Mouse (Mus musculus): ENCODE measurements around the gene Dixdc1. TPM values are rescaled to one million over a fixed set of nuclear protein-coding genes. Genes with fewer than 3 reads are reported as not detected.

Gene Dixdc1
- total and polyA plus RNA-seq, 3 experiments, result 0.07 TPM; not detected in 2

DNA sequence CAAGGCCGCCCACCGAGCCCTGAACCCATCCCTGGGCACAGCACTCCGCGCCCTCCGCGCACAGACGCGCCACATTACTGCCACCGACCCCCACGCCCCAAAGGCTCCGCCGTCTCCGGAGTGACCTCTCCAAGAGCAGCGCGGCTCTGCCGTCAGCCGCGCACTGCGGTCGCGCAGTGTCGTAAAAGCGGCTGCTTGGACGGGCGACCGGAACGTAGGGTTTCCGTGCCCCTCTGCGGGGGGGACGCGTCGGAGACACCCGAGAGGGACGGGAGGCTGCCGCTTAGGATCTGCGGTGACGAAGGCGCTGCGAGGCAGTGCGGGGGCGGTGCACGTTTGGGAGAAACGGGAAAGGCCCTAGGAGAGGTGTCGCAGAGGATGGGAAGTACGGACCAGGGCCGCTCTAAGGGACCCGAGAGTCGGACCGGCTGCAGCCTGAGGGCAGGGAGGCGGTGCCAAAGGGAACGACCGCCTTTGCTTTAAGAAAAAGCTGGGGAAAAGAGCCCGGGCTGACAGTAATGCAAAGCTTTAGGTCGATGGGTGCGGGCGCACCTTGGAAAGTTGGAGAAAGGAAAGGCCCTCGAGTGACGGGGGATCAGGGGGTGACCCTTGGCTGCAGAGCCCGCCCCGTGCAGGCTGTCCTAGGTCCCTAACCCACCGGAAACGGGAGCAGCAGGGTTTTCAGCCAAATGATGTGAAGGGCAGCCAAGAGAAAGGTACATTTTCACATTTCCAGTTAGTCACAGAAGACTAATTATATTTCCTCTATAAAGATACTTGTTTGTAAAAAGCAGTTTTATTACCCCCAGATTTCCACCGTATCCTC is 79.7 kb downstream of the Dixdc1 start, which contains the start of gene Dlat (continued):
- TF ChIP-seq ELF1 (IDR thresholded peaks at IDR 0.05; ENCODE audit: low read depth, low read length) (peak; percentile 63), TCF12 (IDR thresholded peaks at IDR 0.05; ENCODE audit: low read depth, low read length) (peak; percentile 76), CHD2 (IDR thresholded peaks at IDR 0.05; ENCODE audit: low read length) (no peak)

DNA sequence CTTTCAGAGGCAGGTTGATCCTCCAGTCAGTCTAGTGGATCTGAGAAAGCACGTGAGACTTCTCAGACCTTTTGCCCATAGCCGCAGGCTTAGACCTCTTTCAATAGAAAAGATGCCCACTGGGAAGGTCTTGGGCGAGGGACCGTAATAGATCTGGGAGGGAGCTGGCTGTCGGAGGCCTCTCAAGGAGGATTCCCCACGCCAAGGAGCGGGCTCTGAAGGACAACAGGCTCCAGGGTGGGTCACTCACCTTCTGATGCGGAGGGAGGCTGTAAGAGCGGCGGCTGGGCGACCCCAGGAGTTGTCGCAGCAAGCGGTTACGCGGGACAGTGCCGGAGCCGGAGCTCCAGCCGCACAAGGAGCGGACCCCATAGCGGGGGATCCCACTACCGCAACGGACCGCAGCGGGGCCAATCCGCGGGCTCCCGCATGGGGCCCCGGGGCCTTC is 80.4 kb downstream of the Dixdc1 start:
- peak overlapping the region; percentile 59 for H3K27ac ChIP-seq (ENCODE audit: control insufficient read depth, low read depth, low read length)
- peak; percentile 56 for DNase-seq (ENCODE audit: low read depth, low spot score)
- H3K27me3 ChIP-seq (ENCODE audit: control insufficient read depth in 1 of 2, insufficient read depth in 2 of 2, low read length in 2 of 2), result no peaks in the 10 kb centered on the region
- no peaks in the 10 kb centered on the region for H3K9me3 ChIP-seq (replicated peaks; ENCODE audit: insufficient read depth, low read length)
- H3K9ac ChIP-seq (ENCODE audit: control insufficient read depth, low read depth, low read length, poor library complexity, severe bottlenecking), result peak overlapping the region; percentile 89
- TF ChIP-seq ZMIZ1 (IDR thresholded peaks at IDR 0.05; ENCODE audit: low read depth, low read length) (no peak), CHD1 (IDR thresholded peaks at IDR 0.05; ENCODE audit: low read depth, low read length) (0 out of 2 replicates have a peak, but pooled peaks have one; percentile 13)
- peaks cover 11 to 19% of the 10 kb centered on the region in 2 experiments for H3K36me3 ChIP-seq (ENCODE audit: control insufficient read depth in 1 of 2, insufficient read depth in 2 of 2, low read length in 2 of 2)
- H3K79me2 ChIP-seq (ENCODE audit: control insufficient read depth, insufficient read depth, low read length, poor library complexity), result peaks cover 20% of the 10 kb centered on the region
- H3K4me3 ChIP-seq (ENCODE audit: control insufficient read depth in 1 of 2, insufficient read depth in 1 of 2, low read depth in 2 of 2, low read length in 2 of 2), result peak overlapping the region; percentile 94 to 98
- peaks cover 1 to 7% of the 10 kb centered on the region in 2 experiments; a peak in 2 of 4 replicates for H3K4me1 ChIP-seq (ENCODE audit: control insufficient read depth in 1 of 2, insufficient read depth in 2 of 2, low read length in 2 of 2)

- Histone ChIP-seq H3K79me2 (ENCODE audit: control insufficient read depth, insufficient read depth, low read length, poor library complexity) (peaks cover 20% of the 10 kb centered on the region), H3K27ac (ENCODE audit: control insufficient read depth, low read depth, low read length) (peak overlapping the region; percentile 59), H3K4me1 (ENCODE audit: control insufficient read depth in 1 of 2, insufficient read depth in 2 of 2, low read length in 2 of 2) (peaks cover 1 to 7% of the 10 kb centered on the region in 2 experiments; a peak in 2 of 4 replicates), H3K36me3 (ENCODE audit: control insufficient read depth in 1 of 2, insufficient read depth in 2 of 2, low read length in 2 of 2) (peaks cover 11 to 19% of the 10 kb centered on the region in 2 experiments), H3K9ac (ENCODE audit: control insufficient read depth, low read depth, low read length, poor library complexity, severe bottlenecking) (peak overlapping the region; percentile 89), H3K9me3 (replicated peaks; ENCODE audit: insufficient read depth, low read length) (no peaks in the 10 kb centered on the region), H3K4me3 (ENCODE audit: control insufficient read depth in 1 of 2, insufficient read depth in 1 of 2, low read depth in 2 of 2, low read length in 2 of 2) (peak overlapping the region; percentile 94 to 98), H3K27me3 (ENCODE audit: control insufficient read depth in 1 of 2, insufficient read depth in 2 of 2, low read length in 2 of 2) (no peaks in the 10 kb centered on the region)
- DNase-seq (ENCODE audit: low read depth, low spot score), result peak; percentile 85
- 0 out of 2 replicates have a peak, but pooled peaks have one; percentile 23 for TF ChIP-seq MAFK (IDR thresholded peaks at IDR 0.05; ENCODE audit: borderline replicate concordance, low read depth, low read length)
- no peak for TF ChIP-seq MAZ (IDR thresholded peaks at IDR 0.05; ENCODE audit: low read depth, low read length)
- no peak for TF ChIP-seq NRF1 (IDR thresholded peaks at IDR 0.05; ENCODE audit: insufficient read depth, low read depth, low read length, poor library complexity, severe bottlenecking)
- no peak for TF ChIP-seq CHD2 (IDR thresholded peaks at IDR 0.05; ENCODE audit: low read length)
- no peak for TF ChIP-seq USF2 (IDR thresholded peaks at IDR 0.05; ENCODE audit: borderline replicate concordance in 1 of 2, insufficient read depth in 1 of 2, low read depth in 1 of 2, low read length in 2 of 2)
- no peak for TF ChIP-seq RAD21 (IDR thresholded peaks at IDR 0.05; ENCODE audit: low read depth, low read length)
- no peak for TF ChIP-seq USF1 (IDR thresholded peaks at IDR 0.05; ENCODE audit: low read depth, low read length)
- 0 out of 2 replicates have a peak, but pooled peaks have one; percentile 45 for TF ChIP-seq TBP (IDR thresholded peaks at IDR 0.05; ENCODE audit: low read depth, low read length)
- TF ChIP-seq ZC3H11A (IDR thresholded peaks at IDR 0.05; ENCODE audit: low read depth, low read length), result no peak
- no peak for TF ChIP-seq UBTF (IDR thresholded peaks at IDR 0.05; ENCODE audit: borderline replicate concordance, insufficient read depth, low read depth, low read length)
- no peak for TF ChIP-seq NELFE (IDR thresholded peaks at IDR 0.05; ENCODE audit: low read depth, low read length)
- TF ChIP-seq ZKSCAN1 (IDR thresholded peaks at IDR 0.05; ENCODE audit: low read depth, low read length), result no peak
- no peak for TF ChIP-seq E2F4 (IDR thresholded peaks at IDR 0.05; ENCODE audit: borderline replicate concordance, low read depth, low read length)
- TF ChIP-seq POLR2AphosphoS2 (IDR thresholded peaks at IDR 0.05; ENCODE audit: low read length), result no peak
- no peak for TF ChIP-seq SMC3 (IDR thresholded peaks at IDR 0.05; ENCODE audit: low read depth, low read length)
- no peak for TF ChIP-seq ZMIZ1 (IDR thresholded peaks at IDR 0.05; ENCODE audit: low read depth, low read length)
- no peak for TF ChIP-seq BHLHE40 (IDR thresholded peaks at IDR 0.05; ENCODE audit: borderline replicate concordance, low read depth, low read length)
- no peak for TF ChIP-seq GATA1 (IDR thresholded peaks at IDR 0.05; ENCODE audit: low read depth, low read length)
- no peak for TF ChIP-seq ZNF384 (IDR thresholded peaks at IDR 0.05; ENCODE audit: low read depth, low read length)
- 0 out of 2 replicates have a peak, but pooled peaks have one; percentile 36 for TF ChIP-seq MAX (IDR thresholded peaks at IDR 0.05; ENCODE audit: low read length)
- TF ChIP-seq MXI1 (IDR thresholded peaks at IDR 0.05; ENCODE audit: low read depth, low read length), result 0 out of 2 replicates have a peak, but pooled peaks have one; percentile 30
- no peak for TF ChIP-seq ETS1 (IDR thresholded peaks at IDR 0.05; ENCODE audit: low read depth, low read length)
- TF ChIP-seq SIN3A (IDR thresholded peaks at IDR 0.05; ENCODE audit: low read length), result peak; percentile 75
- TF ChIP-seq GABPA (IDR thresholded peaks at IDR 0.05; ENCODE audit: low read depth, low read length), result no peak
Observed at GRCm38 (mm10) chr9:50658391-50658790, 80.9 kb downstream of the Dixdc1 start.
